Mouse (Mus musculus): Measurements from ENCODE around the gene Dhrs7c.

GRCm38 (mm10) chr11:67860743-67861398, 62.9 kb downstream of the Dhrs7c start:
- TF ChIP-seq CTCF (IDR thresholded peaks at IDR 0.05; ENCODE audit: borderline replicate concordance, insufficient read depth, low read length): no peak
- TF ChIP-seq POLR2A (IDR thresholded peaks at IDR 0.05; ENCODE audit: low read depth, low read length): no peak

All from embryonic fibroblast, embryonic 13.5 days (primary cell).